Mouse (Mus musculus) embryo, embryonic 10 days (tissue): ENCODE measurements at regions not wholly inside any gene's neighbourhood (a gene's known extent, or its start where the extent isn't known, plus 50 kb on each side); places are given as distances from the start of the nearest gene placed in this dataset.

Source experiments
- DNase-seq: peaks from one replicate; pipeline ENCODE4 v3.0.0-alpha.2; 2015; ENCODE audit warnings: low spot score

DNA sequence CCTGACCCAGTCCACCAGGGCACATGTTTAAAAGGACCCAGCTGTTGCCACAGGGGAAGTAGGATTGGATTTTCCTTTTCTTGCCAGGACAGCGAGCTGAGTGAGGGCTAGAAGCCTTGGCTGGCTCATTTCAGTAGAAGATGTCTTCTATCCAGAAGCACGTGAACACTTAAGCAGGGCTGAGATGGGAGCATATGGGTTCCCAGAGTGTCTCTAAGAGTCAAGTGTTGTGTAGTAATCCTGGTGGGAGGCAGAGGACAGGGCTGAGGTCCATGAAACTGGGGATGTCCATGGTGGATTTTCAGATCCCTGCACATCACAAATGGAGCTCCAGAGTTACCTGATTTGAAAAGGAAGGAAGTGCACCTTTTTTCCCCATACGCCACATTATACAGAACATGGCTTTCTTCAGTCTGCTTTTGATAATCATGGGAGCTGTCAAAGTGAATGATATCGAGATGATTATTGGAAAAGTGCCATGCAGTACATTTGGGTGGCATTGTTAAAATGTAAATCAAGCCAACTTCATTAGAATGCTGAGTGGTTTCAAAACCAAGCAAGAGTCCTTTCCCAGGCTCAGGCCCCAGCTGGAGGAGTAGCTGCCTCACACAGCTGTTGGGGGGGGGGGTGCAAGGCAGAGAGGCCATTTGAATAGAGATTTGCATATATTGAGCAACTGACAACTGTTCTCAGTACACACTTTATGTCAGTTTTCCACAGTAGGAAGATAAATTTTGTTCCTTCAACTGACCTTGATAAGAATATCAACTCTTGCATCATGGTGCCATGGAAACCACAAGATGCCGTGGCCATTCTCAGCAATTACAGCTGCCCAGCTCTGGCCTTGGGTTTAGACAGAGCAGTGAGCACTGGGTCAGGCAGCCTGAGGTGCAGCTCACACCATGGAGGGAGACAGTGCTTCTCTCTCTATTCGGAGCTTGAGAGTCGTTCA, 81.7 kb downstream of the Slc35b3 start:
- DNase-seq, result no peak

GRCm38 (mm10) chr13:38875923-38876322, 84.8 kb downstream of the Slc35b3 start:
- no peak for DNase-seq

- no peak for DNase-seq
These were observed 96.7 kb downstream of the Slc35b3 start for GRCm38 (mm10) chr13:38864002-38864401.

DNA sequence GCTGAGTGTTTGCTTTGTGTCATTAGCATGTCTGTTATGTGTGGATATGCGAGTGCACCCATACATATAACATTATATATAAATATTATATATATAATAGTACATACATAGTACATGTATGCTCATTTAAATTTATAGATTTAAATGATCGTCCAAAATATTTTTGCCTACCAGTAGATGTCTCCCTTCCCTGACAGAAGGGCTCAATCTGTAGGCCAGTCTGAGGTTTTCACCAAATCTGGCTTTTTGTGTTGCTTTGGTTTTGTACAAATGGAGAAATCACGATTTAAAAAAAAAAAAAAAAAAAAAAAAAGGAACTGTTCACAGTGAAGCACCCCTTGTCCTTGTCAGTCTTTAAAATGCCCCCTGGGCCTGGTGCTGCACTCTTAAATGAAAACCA, 104.9 kb downstream of the Slc35b3 start:
- no peak for DNase-seq

GRCm38 (mm10) chr13:38854986-38855385, 105.7 kb downstream of the Slc35b3 start:
- DNase-seq, result no peak

DNA sequence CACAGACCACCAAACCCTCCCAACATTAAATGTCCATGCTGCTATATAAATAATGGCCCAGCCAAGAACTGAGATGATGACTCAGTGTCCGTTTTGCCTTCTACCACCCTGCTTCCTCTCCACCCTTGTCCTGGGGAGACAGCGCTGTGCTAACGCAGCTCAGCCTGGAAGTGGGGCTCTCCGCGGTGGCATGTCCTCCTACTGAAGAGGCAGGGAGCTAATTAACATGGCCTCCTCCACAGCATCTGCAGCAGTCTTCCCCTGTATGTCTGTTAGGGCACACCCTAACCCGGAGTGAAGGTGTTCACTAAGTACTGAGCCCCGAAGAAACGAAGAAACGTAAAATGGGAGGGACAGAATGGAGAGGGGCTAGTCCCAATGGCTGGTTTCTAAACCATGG, 107.8 kb downstream of the Slc35b3 start:
- no peak for DNase-seq

DNA sequence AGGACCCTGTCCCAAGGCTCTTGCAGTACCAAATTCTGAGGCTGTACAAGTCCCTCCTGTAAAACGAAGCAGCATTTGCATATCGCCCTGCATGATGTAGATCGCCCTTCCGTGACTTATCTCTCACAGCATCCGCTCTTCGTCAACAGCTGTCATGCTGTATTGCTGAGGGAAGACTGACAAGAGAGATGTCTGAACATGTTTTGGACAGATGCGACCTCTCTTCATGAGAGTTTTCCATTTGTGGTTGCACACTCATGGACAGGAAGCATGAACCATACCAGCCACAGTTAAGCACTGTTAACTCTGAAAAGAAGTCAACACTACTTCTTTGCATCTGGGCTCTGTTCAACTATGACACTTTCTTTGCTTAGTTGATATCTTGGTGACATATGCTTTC, 108.9 kb downstream of the Slc35b3 start:
- DNase-seq, result no peak

DNA sequence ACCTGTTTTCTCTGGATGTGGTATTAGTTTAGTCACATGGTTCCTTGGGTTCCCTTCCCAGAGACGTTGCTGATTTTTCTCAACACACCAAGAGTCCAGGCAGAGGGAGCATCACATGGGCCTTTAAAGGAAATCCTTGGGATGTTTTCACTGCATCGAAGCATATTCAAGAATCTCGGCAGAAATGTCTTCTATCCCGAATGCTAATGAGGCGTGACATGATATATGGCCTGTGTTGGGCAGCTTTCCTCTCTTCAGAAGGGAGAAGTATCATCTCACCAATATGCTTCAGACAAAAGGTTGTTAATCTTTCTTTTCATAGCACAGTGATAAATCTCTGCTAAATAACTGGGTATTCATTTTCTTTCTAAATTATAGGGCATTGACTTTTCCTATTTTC, 122.4 kb downstream of the Slc35b3 start:
- peak; percentile 33 for DNase-seq

DNA sequence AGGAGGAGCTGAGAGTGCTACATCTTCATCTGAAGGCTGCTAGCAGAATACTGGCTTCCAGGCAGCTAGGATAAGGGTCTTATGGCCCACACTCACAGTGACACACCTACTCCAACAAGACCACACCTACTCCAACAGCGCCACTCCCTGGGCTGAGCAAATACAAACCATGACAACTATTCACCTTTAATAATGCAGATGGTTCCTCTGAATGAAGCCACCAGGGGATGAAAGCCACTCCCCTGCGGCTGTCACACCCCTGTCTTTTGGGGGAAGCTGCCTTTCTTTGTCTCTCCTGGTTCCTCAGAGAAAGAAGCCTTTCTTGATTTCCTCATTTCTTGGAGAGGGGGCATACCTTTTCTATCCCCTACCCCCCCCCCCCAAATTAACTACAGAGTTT, 135.0 kb downstream of the Slc35b3 start:
- DNase-seq, result no peak

DNA sequence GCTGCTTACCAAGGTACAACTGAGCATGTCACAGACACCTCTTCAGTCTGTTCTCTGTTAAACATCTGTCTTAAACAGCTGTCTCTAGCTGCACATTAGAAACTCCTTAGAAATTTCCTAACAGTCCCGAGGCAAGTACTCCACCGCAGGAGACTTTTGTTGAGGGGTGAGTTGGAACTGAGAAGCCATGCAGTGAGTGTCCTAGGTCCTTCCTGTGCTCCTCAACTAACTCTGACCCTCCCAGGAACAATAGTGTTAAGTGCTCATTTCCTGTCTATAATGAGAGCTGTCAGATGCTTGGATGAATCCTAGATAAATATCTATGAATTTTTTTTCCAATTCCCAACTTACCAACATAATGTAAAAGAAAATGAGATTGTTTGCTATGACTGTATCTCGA, 141.1 kb downstream of the Slc35b3 start:
- no peak for DNase-seq

GRCm38 (mm10) chr13:38818781-38819180, 141.9 kb downstream of the Slc35b3 start:
- DNase-seq, result no peak

- DNase-seq, result no peak
These were observed 144.4 kb downstream of the Slc35b3 start for GRCm38 (mm10) chr13:38816296-38816695.

- DNase-seq, result no peak
These were observed 145.5 kb downstream of the Slc35b3 start for GRCm38 (mm10) chr13:38815002-38815707.

GRCm38 (mm10) chr13:38798514-38798913, 139.7 kb upstream of the Eef1e1 start:
- DNase-seq, result no peak

GRCm38 (mm10) chr13:38793456-38793855, 134.6 kb upstream of the Eef1e1 start:
- DNase-seq, result peak; percentile 13

GRCm38 (mm10) chr13:38780630-38781010, 121.8 kb upstream of the Eef1e1 start:
- no peak for DNase-seq

- DNase-seq, result no peak
These were observed 121.2 kb upstream of the Eef1e1 start for GRCm38 (mm10) chr13:38779984-38780629.

GRCm38 (mm10) chr13:38776546-38776945, 117.7 kb upstream of the Eef1e1 start:
- peak; percentile 31 for DNase-seq

GRCm38 (mm10) chr13:38772996-38773395, 114.1 kb upstream of the Eef1e1 start:
- peak; percentile 23 for DNase-seq

GRCm38 (mm10) chr13:38766133-38766532, 107.3 kb upstream of the Eef1e1 start:
- DNase-seq, result peak; percentile 51

- no peak for DNase-seq
These were observed 101.4 kb upstream of the Eef1e1 start for GRCm38 (mm10) chr13:38760261-38760660.

DNA sequence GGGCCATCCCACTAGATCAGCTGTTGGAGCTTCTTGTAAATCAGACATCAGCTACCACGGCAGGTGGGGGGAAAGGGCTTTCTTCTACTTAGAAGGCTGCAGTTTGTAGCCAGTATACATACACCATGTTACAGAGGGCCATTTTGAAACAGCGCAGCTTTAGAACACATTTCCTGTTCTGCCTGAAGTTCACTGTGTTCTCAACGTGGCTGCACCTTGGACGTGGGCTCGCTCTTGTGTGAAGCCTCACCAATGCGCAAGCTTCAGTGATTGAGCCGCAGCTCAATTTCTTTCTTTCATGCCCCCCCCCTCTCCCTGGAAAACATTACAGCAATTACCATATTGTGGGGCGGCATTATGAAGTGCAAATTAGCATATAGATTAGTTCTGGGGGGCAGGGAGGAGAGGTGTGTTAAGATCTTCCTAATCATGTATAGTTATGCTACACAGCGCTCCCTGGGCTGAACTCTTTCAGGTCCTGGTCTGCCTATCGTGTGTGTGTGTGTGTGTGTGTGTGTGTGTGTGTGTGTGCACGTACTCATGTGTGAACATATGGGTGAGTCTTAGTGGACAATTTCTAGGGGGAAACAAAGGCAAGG, 97.9 kb upstream of the Eef1e1 start:
- DNase-seq, result no peak
